Mouse (Mus musculus): ENCODE results near the gene Tm6sf1. TPM values are rescaled to one million over a fixed set of nuclear protein-coding genes. Genes with fewer than 3 reads are reported as not detected.
A peak's percentile ranks its signal among the peaks of the same experiment; 100 is the strongest.

Gene Tm6sf1
- polyA plus RNA-seq, 1 experiment from 2014 or later: 11.2 TPM

- ATAC-seq (replicated peaks; ENCODE audit: insufficient number of reproducible peaks, low FRiP score, low TSS enrichment, low read depth): no peak
- no peak for DNase-seq (ENCODE audit: low spot score)
- H3K27ac ChIP-seq (replicated peaks; ENCODE audit: low read depth, low read length): no peak overlapping the region
- H3K9me3 ChIP-seq (replicated peaks; ENCODE audit: control insufficient read depth, low read length): no peaks in the 10 kb centered on the region
- H3K4me2 ChIP-seq (ENCODE audit: low read depth, low read length): no peak overlapping the region
- H3K36me3 ChIP-seq (replicated peaks; ENCODE audit: control insufficient read depth, insufficient read depth, low read depth, low read length): no peaks in the 10 kb centered on the region
- H3K4me1 ChIP-seq (ENCODE audit: control insufficient read depth, insufficient read depth, low read length): no peaks in the 10 kb centered on the region; the same call in 1 of the 2 replicates
- H3K9ac ChIP-seq (replicated peaks; ENCODE audit: low read length): no peak overlapping the region
- H3K27me3 ChIP-seq (ENCODE audit: control insufficient read depth, insufficient read depth, low read length): peaks cover 4% of the 10 kb centered on the region
- no peak overlapping the region for H3K4me3 ChIP-seq (ENCODE audit: low read depth, low read length)
- 69% methylated on average over 24 of the region's 24 CpGs for WGBS
Measured at GRCm38 (mm10) chr7:81862587-81863583, 4.1 kb downstream of the Tm6sf1 start.

GRCm38 (mm10) chr7:81864552-81864951 lies 5.8 kb downstream of the Tm6sf1 start:
- 90% methylated on average over 6 of the region's 6 CpGs for WGBS
- Histone ChIP-seq H3K27ac (replicated peaks; ENCODE audit: low read depth, low read length) (no peak overlapping the region), H3K9me3 (replicated peaks; ENCODE audit: control insufficient read depth, low read length) (no peaks in the 10 kb centered on the region), H3K4me2 (ENCODE audit: low read depth, low read length) (no peak overlapping the region), H3K4me1 (ENCODE audit: control insufficient read depth, insufficient read depth, low read length) (no peaks in the 10 kb centered on the region; the same call in 1 of the 2 replicates), H3K27me3 (ENCODE audit: control insufficient read depth, insufficient read depth, low read length) (peaks cover 1% of the 10 kb centered on the region), H3K36me3 (replicated peaks; ENCODE audit: control insufficient read depth, insufficient read depth, low read depth, low read length) (no peaks in the 10 kb centered on the region), H3K9ac (replicated peaks; ENCODE audit: low read length) (no peak overlapping the region), H3K4me3 (ENCODE audit: low read depth, low read length) (no peak overlapping the region)
- ATAC-seq (replicated peaks; ENCODE audit: insufficient number of reproducible peaks, low FRiP score, low TSS enrichment, low read depth): no peak
- DNase-seq (ENCODE audit: low spot score): no peak

- no peaks in the 10 kb centered on the region for H3K36me3 ChIP-seq (replicated peaks; ENCODE audit: control insufficient read depth, insufficient read depth, low read depth, low read length)
- H3K27ac ChIP-seq (replicated peaks; ENCODE audit: low read depth, low read length): no peak overlapping the region
- no peak for ATAC-seq (replicated peaks; ENCODE audit: insufficient number of reproducible peaks, low FRiP score, low TSS enrichment, low read depth)
- 90% methylated on average over 6 of the region's 6 CpGs for WGBS
- no peak overlapping the region for H3K4me3 ChIP-seq (ENCODE audit: low read depth, low read length)
- H3K4me2 ChIP-seq (ENCODE audit: low read depth, low read length): no peak overlapping the region
- DNase-seq (ENCODE audit: low spot score): no peak
- H3K9ac ChIP-seq (replicated peaks; ENCODE audit: low read length): no peak overlapping the region
- H3K27me3 ChIP-seq (ENCODE audit: control insufficient read depth, insufficient read depth, low read length): no peaks in the 10 kb centered on the region
- no peaks in the 10 kb centered on the region for H3K4me1 ChIP-seq (ENCODE audit: control insufficient read depth, insufficient read depth, low read length)
- no peaks in the 10 kb centered on the region for H3K9me3 ChIP-seq (replicated peaks; ENCODE audit: control insufficient read depth, low read length)
Measured at GRCm38 (mm10) chr7:81865937-81866336, 7.1 kb downstream of the Tm6sf1 start.

- Histone ChIP-seq H3K4me3 (ENCODE audit: low read depth, low read length) (no peak overlapping the region), H3K36me3 (replicated peaks; ENCODE audit: control insufficient read depth, insufficient read depth, low read depth, low read length) (no peaks in the 10 kb centered on the region), H3K27me3 (ENCODE audit: control insufficient read depth, insufficient read depth, low read length) (no peaks in the 10 kb centered on the region), H3K4me2 (ENCODE audit: low read depth, low read length) (no peak overlapping the region), H3K4me1 (ENCODE audit: control insufficient read depth, insufficient read depth, low read length) (no peaks in the 10 kb centered on the region), H3K9ac (replicated peaks; ENCODE audit: low read length) (no peak overlapping the region), H3K9me3 (replicated peaks; ENCODE audit: control insufficient read depth, low read length) (no peaks in the 10 kb centered on the region), H3K27ac (replicated peaks; ENCODE audit: low read depth, low read length) (no peak overlapping the region)
- ATAC-seq (replicated peaks; ENCODE audit: insufficient number of reproducible peaks, low FRiP score, low TSS enrichment, low read depth) (no peak), DNase-seq (ENCODE audit: low spot score) (no peak)
- WGBS: 86% methylated on average over 9 of the region's 9 CpGs
Measured at GRCm38 (mm10) chr7:81867231-81867930, 8.6 kb downstream of the Tm6sf1 start.

DNA sequence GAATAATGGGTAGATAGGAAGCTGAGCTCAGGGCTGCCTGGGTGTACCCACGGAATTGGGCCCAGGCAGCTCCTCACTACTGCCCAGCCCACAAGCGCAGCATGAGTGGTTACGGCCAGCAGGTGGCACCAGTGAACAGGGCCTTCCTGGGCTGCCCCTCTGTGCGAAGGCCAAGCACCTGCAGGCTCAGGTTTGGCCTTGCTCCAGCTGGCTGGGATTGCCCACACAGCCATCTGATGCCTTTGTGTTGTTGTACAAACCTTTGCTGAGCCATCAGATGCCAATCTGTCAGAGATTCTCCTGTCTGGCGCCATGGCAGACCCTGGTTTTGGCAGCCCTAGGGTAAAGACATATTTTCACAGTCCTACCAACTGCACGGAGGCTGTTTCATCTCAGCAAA lies 9.4 kb downstream of the Tm6sf1 start:
- Histone ChIP-seq H3K36me3 (replicated peaks; ENCODE audit: control insufficient read depth, insufficient read depth, low read depth, low read length) (no peaks in the 10 kb centered on the region), H3K27me3 (ENCODE audit: control insufficient read depth, insufficient read depth, low read length) (no peaks in the 10 kb centered on the region), H3K4me1 (ENCODE audit: control insufficient read depth, insufficient read depth, low read length) (no peaks in the 10 kb centered on the region), H3K9ac (replicated peaks; ENCODE audit: low read length) (no peak overlapping the region), H3K9me3 (replicated peaks; ENCODE audit: control insufficient read depth, low read length) (no peaks in the 10 kb centered on the region), H3K27ac (replicated peaks; ENCODE audit: low read depth, low read length) (no peak overlapping the region), H3K4me3 (ENCODE audit: low read depth, low read length) (no peak overlapping the region), H3K4me2 (ENCODE audit: low read depth, low read length) (no peak overlapping the region)
- ATAC-seq (replicated peaks; ENCODE audit: insufficient number of reproducible peaks, low FRiP score, low TSS enrichment, low read depth) (0 out of 2 replicates have a peak, but pooled peaks have one; percentile 22), DNase-seq (ENCODE audit: low spot score) (peak; percentile 81)
- 26% methylated on average over 6 of the region's 6 CpGs for WGBS

- Histone ChIP-seq H3K27me3 (ENCODE audit: control insufficient read depth, insufficient read depth, low read length) (no peaks in the 10 kb centered on the region), H3K4me2 (ENCODE audit: low read depth, low read length) (no peak overlapping the region), H3K4me1 (ENCODE audit: control insufficient read depth, insufficient read depth, low read length) (no peaks in the 10 kb centered on the region), H3K4me3 (ENCODE audit: low read depth, low read length) (no peak overlapping the region), H3K27ac (replicated peaks; ENCODE audit: low read depth, low read length) (no peak overlapping the region), H3K36me3 (replicated peaks; ENCODE audit: control insufficient read depth, insufficient read depth, low read depth, low read length) (no peaks in the 10 kb centered on the region), H3K9ac (replicated peaks; ENCODE audit: low read length) (no peak overlapping the region), H3K9me3 (replicated peaks; ENCODE audit: control insufficient read depth, low read length) (no peaks in the 10 kb centered on the region)
- WGBS: 56% methylated on average over 13 of the region's 13 CpGs
- DNase-seq (ENCODE audit: low spot score) (peak; percentile 34), ATAC-seq (replicated peaks; ENCODE audit: insufficient number of reproducible peaks, low FRiP score, low TSS enrichment, low read depth) (no peak)
Measured at GRCm38 (mm10) chr7:81872493-81873013, 13.8 kb downstream of the Tm6sf1 start.

- WGBS: 46% methylated on average over 1 of the region's 1 CpGs
Measured at GRCm38 (mm10) chr7:81873807-81874206, 15.0 kb downstream of the Tm6sf1 start.

More at GRCm38 (mm10) chr7:81873807-81874206, 15.0 kb downstream of the Tm6sf1 start:
- H3K27ac ChIP-seq (replicated peaks; ENCODE audit: low read depth, low read length): no peak overlapping the region
- ATAC-seq (replicated peaks; ENCODE audit: insufficient number of reproducible peaks, low FRiP score, low TSS enrichment, low read depth) (no peak), DNase-seq (ENCODE audit: low spot score) (no peak)
- H3K9me3 ChIP-seq (replicated peaks; ENCODE audit: control insufficient read depth, low read length): no peaks in the 10 kb centered on the region
- no peaks in the 10 kb centered on the region for H3K4me1 ChIP-seq (ENCODE audit: control insufficient read depth, insufficient read depth, low read length)
- no peaks in the 10 kb centered on the region for H3K27me3 ChIP-seq (ENCODE audit: control insufficient read depth, insufficient read depth, low read length)
- H3K4me3 ChIP-seq (ENCODE audit: low read depth, low read length): no peak overlapping the region
- no peak overlapping the region for H3K4me2 ChIP-seq (ENCODE audit: low read depth, low read length)
- no peak overlapping the region for H3K9ac ChIP-seq (replicated peaks; ENCODE audit: low read length)
- no peaks in the 10 kb centered on the region for H3K36me3 ChIP-seq (replicated peaks; ENCODE audit: control insufficient read depth, insufficient read depth, low read depth, low read length)
